Mouse (Mus musculus) ES-E14 (cell line): ENCODE measurements around the gene Mup19. TPM values are rescaled to one million over a fixed set of nuclear protein-coding genes. Genes with fewer than 3 reads are reported as not detected.
"Not testable (repeated sequence)": the region's sequence is repeated elsewhere in the genome, so short reads cannot be mapped to it uniquely, and the experiment has no call there.

Source experiments
- DNase-seq: peaks from one replicate; pipeline ENCODE4 v3.0.0-alpha.2; 2013; ENCODE audit warnings: low read depth, low spot score
- H3K27ac ChIP-seq: 2 replicates; pipeline ENCODE4 v1.5.1; 2012; ENCODE audit warnings: low read depth, mild to moderate bottlenecking, low read length, moderate library complexity, mixed read lengths; ENCODE audit not compliant: poor library complexity, insufficient read depth, severe bottlenecking
- H3K36me3 ChIP-seq: 2 replicates; pipeline ENCODE4 v1.6.1; 2012; ENCODE audit warnings: mild to moderate bottlenecking, low read length, moderate library complexity, mixed read lengths; ENCODE audit not compliant: control insufficient read depth, poor library complexity, insufficient read depth, severe bottlenecking
- H3K4me1 ChIP-seq, 2 experiments: fragments of 150-350 bp in 1 of 2; sonication (generic) in 1 of 2; 2 replicates each; pipeline ENCODE4 v1.6.1; 2012; ENCODE audit warnings: low read length in 2 of 2, mild to moderate bottlenecking in 1 of 2, mixed read lengths in 1 of 2; ENCODE audit not compliant: control insufficient read depth in 2 of 2, insufficient read depth in 2 of 2, poor library complexity in 1 of 2
- H3K4me3 ChIP-seq, 2 experiments: fragments of 150-350 bp in 1 of 2; sonication (generic) in 1 of 2; 2 replicates each; pipeline ENCODE4 v1.5.1; 2012; ENCODE audit warnings: low read length in 2 of 2, low read depth in 1 of 2, mild to moderate bottlenecking in 1 of 2, mixed read lengths in 1 of 2; ENCODE audit not compliant: insufficient read depth in 1 of 2, poor library complexity in 1 of 2, severe bottlenecking in 1 of 2
- H3K9ac ChIP-seq: 2 replicates; pipeline ENCODE4 v1.6.1; 2012; ENCODE audit warnings: low read depth, mild to moderate bottlenecking, low read length, mixed read lengths; ENCODE audit not compliant: poor library complexity, insufficient read depth, severe bottlenecking
- H3K9me3 ChIP-seq: fragments of 150-350 bp; sonication (generic); 2 replicates; pipeline ENCODE4 v1.6.1; 2012; ENCODE audit warnings: low read depth, mild to moderate bottlenecking, low read length; ENCODE audit not compliant: control insufficient read depth, insufficient read depth
- CHD2 ChIP-seq: IDR thresholded peaks from 2 replicates; pipeline ENCODE4 v1.6.1; 2014; ENCODE audit warnings: mild to moderate bottlenecking, low read depth, low read length, inconsistent platforms
- HCFC1 ChIP-seq: IDR thresholded peaks from 2 replicates; pipeline ENCODE4 v1.6.1; 2012; ENCODE audit warnings: low read length, inconsistent platforms, borderline replicate concordance; ENCODE audit not compliant: insufficient read depth
- MAFK ChIP-seq: IDR thresholded peaks from 2 replicates; pipeline ENCODE4 v1.6.1; 2014; ENCODE audit warnings: mild to moderate bottlenecking, low read depth, low read length, inconsistent platforms; ENCODE audit not compliant: insufficient read depth
- ZC3H11A ChIP-seq: IDR thresholded peaks from 2 replicates; pipeline ENCODE4 v1.6.1; 2012; ENCODE audit warnings: low read depth, mild to moderate bottlenecking, inconsistent platforms, low read length, borderline replicate concordance
- ZNF384 ChIP-seq: IDR thresholded peaks from 2 replicates; pipeline ENCODE4 v1.6.1; 2012; ENCODE audit warnings: low read depth, low read length, inconsistent platforms
- in situ Hi-C, 2 experiments: fragments of 600-800 bp; cut with MboI; formaldehyde crosslinking; loops; one replicate each; pipeline ENCODE4 v1.15.1; 2025; ENCODE audit warnings: low sequenced_read_pairs in 2 of 2, inconsistent platforms in 1 of 2; ENCODE audit not compliant: unreplicated experiment in 2 of 2
- total RNA-seq: library from RNA; depleted of rRNA; stranded (reverse); fragments of 300-350 nt; gene quantifications from 2 replicates; pipeline ENCODE4 v1.2.3, GENCODE M21; 2012; rRNA removed

Gene Mup19
- total RNA-seq, 1 experiment = not detected

DNA sequence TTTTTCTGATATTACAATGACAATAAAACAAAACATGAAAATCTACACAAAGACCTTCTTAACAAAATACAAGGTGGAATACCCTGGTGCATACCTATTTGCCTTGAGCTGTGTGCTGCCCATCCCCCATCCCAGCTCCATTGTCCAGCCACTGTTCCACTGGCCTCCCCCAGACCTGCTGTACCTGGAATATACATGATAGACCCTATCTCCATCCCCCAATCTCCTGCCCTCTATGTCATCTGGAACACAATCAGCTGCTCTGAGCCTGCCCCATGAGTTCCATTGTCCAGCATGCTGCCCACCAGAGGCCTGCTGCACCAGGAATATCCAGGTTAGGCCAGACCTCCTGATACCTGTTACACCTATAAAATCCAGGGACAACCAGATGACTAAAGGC, 31.4 kb upstream of the Mup19 start:
- in situ Hi-C loops = no loop called here
- Histone ChIP-seq H3K27ac (no peak overlapping the region), H3K4me1 (no peaks in the 10 kb centered on the region), H3K9ac (no peak overlapping the region), H3K9me3 (no peaks in the 10 kb centered on the region), H3K4me3 (no peak overlapping the region), H3K36me3 (no peaks in the 10 kb centered on the region)
- no peak for DNase-seq
- TF ChIP-seq ZNF384 (no peak), ZC3H11A (no peak), HCFC1 (no peak), CHD2 (no peak), MAFK (no peak)

DNA sequence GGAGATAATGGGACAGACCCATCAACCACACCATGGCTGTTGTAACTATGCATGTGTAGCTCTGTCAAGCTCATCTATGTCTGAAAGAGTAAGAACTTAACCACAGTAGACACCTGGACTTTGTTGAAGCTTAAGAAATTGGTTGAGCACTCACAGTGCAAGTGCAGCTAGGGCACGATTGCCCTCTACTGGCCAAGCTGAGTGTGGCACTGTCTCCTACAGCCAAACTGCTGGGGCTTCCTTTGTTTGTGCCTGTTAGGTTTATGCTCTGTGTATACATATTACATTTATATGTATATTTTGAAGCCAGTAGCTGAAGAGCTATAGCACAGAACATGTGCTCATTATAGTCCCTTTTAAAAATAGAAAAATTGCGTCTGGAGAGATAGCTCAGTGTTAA, 29.1 kb upstream of the Mup19 start:
- peak; percentile 21; the same call in 1 of the 2 replicates for TF ChIP-seq ZC3H11A

DNA sequence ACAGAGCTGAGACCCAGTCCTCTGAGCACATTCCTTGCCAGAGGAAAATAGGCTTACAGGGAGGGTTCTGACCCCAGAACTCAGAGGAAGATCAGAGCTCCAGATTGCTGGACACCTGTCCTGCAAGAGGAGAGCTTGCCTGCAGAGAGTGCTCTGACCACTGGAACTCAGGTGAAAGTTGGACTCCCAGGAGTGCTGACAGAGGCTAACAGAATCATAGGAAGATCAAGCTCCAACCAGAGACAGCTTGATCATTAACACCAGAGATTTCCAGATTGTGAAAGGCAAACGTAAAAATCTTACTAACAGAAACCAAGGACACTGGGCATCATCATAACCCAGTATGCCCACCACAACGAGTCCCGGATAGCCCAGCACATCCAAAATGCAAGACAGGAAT, 26.9 kb upstream of the Mup19 start:
- DNase-seq, H3K9me3 ChIP-seq, H3K9ac ChIP-seq, in situ Hi-C loops, H3K4me1 ChIP-seq, H3K4me3 ChIP-seq, H3K36me3 ChIP-seq, H3K27ac ChIP-seq: not testable (repeated sequence)

More for the DNA sequence above, 29.1 kb upstream of the Mup19 start:
- H3K4me1 ChIP-seq, H3K27ac ChIP-seq, H3K9ac ChIP-seq, in situ Hi-C loops, H3K9me3 ChIP-seq, H3K36me3 ChIP-seq, H3K4me3 ChIP-seq: not testable (repeated sequence)
- peak; percentile 22 for DNase-seq

DNA sequence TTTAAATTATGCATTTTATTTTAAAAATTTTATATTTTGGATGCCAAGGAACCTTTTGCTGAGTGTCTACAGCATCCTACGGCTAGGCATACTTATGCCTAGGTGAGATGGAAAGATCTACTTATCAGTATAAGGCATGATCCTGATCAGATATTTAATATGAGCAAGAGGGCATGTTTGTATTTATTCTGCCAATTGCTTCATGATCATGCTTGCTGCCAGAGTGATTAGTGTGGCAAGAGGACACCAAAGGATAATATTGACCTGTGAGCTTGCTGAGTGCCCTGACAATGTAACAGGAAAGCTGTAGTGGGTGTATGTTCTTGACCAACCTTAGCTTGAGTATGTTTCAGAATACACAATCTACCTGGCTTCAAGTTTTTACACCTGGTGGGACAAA, 7.6 kb upstream of the Mup19 start:
- in situ Hi-C loops, H3K9me3 ChIP-seq, H3K4me1 ChIP-seq, H3K9ac ChIP-seq, H3K27ac ChIP-seq, H3K4me3 ChIP-seq, DNase-seq, H3K36me3 ChIP-seq: not testable (repeated sequence)

DNA sequence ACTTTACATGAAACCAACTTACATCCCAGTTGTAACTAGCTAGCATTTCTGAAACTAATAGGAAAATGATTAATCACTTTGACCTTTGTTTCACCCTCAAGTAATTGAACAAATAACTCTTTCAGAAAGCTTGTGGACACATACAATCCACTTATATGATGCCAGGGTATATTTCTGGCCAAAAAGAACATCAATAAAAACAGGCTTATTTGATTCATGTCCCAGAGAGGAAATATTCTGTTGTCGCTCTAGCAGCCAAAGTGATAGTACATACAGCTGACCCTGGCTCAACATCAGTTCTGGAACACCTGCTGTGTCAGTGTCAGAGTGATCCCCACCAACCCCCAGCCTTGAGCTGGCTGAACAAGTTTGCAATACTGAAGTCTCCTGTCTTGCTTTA, 2.2 kb upstream of the Mup19 start:
- H3K36me3 ChIP-seq, DNase-seq, H3K9ac ChIP-seq, H3K4me3 ChIP-seq, H3K4me1 ChIP-seq, H3K27ac ChIP-seq, H3K9me3 ChIP-seq, in situ Hi-C loops: not testable (repeated sequence)

Other genes starting within 250 kb of the Mup19 start
- gene Mup17, start 186.4 kb downstream of the Mup19 start, total RNA-seq = not detected in 2 replicates
- gene Mup18, start 108.1 kb downstream of the Mup19 start, total RNA-seq = not detected in 2 replicates
- not detected in 2 replicates for gene Mup5, start 53.0 kb upstream of the Mup19 start, total RNA-seq